Mouse (Mus musculus) small intestine, adult 2 months (tissue): Measurements from ENCODE around the gene Klc1.

ENCODE experiments used
- CTCF ChIP-seq: fragments of 200-500 bp; IDR thresholded peaks from 2 replicates; pipeline ENCODE4 v1.5.1; 2012; ENCODE audit warnings: low read depth, mild to moderate bottlenecking, control low read depth, inconsistent platforms, low read length, moderate library complexity, mixed read lengths; ENCODE audit not compliant: insufficient replicate concordance, insufficient read length; ENCODE audit errors: extremely low read depth
- POLR2A ChIP-seq: fragments of 200-500 bp; IDR thresholded peaks from 2 replicates; pipeline ENCODE4 v1.6.1; 2012; ENCODE audit warnings: low read depth, mild to moderate bottlenecking, control low read depth, inconsistent platforms, low read length, moderate library complexity

DNA sequence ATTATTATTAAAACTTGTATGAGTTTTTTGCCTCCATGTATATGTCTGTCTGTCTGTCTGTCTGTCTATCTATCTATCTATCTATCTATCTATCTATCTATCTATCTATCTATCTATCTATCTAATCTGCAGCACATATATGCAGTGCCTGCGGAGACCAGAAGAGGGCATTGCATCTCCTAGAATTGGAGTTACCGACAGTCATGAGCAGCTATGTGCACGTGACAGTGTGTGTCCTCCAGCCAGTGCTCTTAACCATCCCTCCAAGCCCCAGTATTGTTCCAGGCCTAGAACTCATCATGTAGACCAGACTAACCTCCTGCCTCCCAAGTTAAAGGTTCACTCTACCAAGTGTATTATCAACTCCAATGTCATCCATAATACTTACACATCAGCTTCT lies 19.9 kb upstream of the Klc1 start:
- TF ChIP-seq POLR2A (no peak), CTCF (peak; percentile 39; the same call in 1 of the 2 replicates)
